Comparison of ENCODE assay signal across 35 mouse cellular contexts in the genomic region with DNA sequence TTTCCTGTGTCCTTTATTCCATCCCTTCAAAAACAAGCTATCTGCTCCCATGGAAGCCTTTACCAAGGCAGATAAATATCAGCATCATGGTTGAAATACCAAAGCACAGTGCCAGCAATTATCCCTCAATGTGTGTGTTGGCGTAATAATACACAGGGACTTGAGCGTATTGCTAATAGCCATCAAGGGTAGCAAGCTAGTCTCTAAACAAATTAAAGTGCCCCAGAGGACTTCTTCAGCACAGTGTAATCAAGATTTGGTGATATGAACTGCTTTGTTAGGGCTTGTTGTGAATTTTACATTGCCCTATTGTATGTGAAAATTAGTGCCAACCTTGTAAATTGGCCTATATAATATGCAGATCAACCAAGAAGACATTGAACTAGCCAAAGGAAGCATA.
"Had no signal": no experiment of that assay in that cellular context is flagged by ENCODE, and none has a peak within 500 bp of the region (broad histone marks: within the 10 kb centered on the region; RNA-seq: fewer than 3 reads in every experiment).

No protein-coding gene starts in this region.

- DNase-seq: heart, postnatal 10 days; heart, postnatal 14 days; heart, postnatal 36 days; heart, postnatal 4 days; kidney, adult 11 months; kidney, adult 18-20 months; kidney, adult 2 months; kidney, adult 8-10 months; kidney, adult 9 months; kidney, postnatal 10 days; kidney, postnatal 14 days; kidney, postnatal 25 days; kidney, postnatal 36 days; kidney, postnatal 4 days; layer of hippocampus, adult 9-11 months; layer of hippocampus, postnatal 36 days had no signal

- H3K36me3 ChIP-seq: heart, embryonic 10.5 days; heart, embryonic 12.5 days; heart, embryonic 13.5 days; heart, embryonic 15.5 days; hindbrain, embryonic 10.5 days; hindbrain, embryonic 12.5 days; hindbrain, embryonic 13.5 days; hindbrain, embryonic 15.5 days; intestine, embryonic 15.5 days; kidney, embryonic 15.5 days had no signal

- H3K9ac ChIP-seq: heart, embryonic 12.5 days; heart, embryonic 13.5 days; heart, embryonic 15.5 days; hindbrain, embryonic 12.5 days; hindbrain, embryonic 13.5 days; hindbrain, embryonic 14.5 days; hindbrain, embryonic 15.5 days; intestine, embryonic 15.5 days; kidney, embryonic 15.5 days had no signal

- H3K9me3 ChIP-seq: heart, embryonic 10.5 days; heart, embryonic 12.5 days; heart, embryonic 13.5 days; heart, embryonic 15.5 days; hindbrain, embryonic 10.5 days; hindbrain, embryonic 12.5 days; hindbrain, embryonic 13.5 days; hindbrain, embryonic 15.5 days; intestine, embryonic 15.5 days; kidney, embryonic 15.5 days had no signal

- H3K4me1 ChIP-seq: heart, embryonic 10.5 days; heart, embryonic 12.5 days; heart, embryonic 13.5 days; heart, embryonic 15.5 days; hindbrain, embryonic 15.5 days; intestine, embryonic 15.5 days; kidney, embryonic 15.5 days had no signal

- H3K4me3 ChIP-seq: heart, embryonic 10.5 days; heart, embryonic 12.5 days; heart, embryonic 13.5 days; heart, embryonic 15.5 days; hindbrain, embryonic 10.5 days; hindbrain, embryonic 12.5 days; hindbrain, embryonic 13.5 days; hindbrain, embryonic 15.5 days; intestine, embryonic 15.5 days; kidney, embryonic 15.5 days; layer of hippocampus, adult 2 months had no signal

- H3K27ac ChIP-seq: heart, embryonic 10.5 days; heart, embryonic 13.5 days; heart, embryonic 15.5 days; hindbrain, embryonic 10.5 days; hindbrain, embryonic 12.5 days; hindbrain, embryonic 13.5 days; hindbrain, embryonic 14.5 days; hindbrain, embryonic 15.5 days; hindbrain, postnatal 0 days; intestine, embryonic 15.5 days; kidney, embryonic 15.5 days; kidney, postnatal 0 days; layer of hippocampus, adult 2 months had no signal

- H3K27me3 ChIP-seq: heart, embryonic 12.5 days; heart, embryonic 13.5 days; heart, embryonic 15.5 days; hindbrain, embryonic 12.5 days; hindbrain, embryonic 13.5 days; hindbrain, embryonic 15.5 days; intestine, embryonic 15.5 days; kidney, embryonic 15.5 days had no signal

- H3K4me2 ChIP-seq: heart, embryonic 11.5 days; heart, embryonic 12.5 days; heart, embryonic 13.5 days; heart, embryonic 15.5 days; hindbrain, embryonic 12.5 days; hindbrain, embryonic 13.5 days; hindbrain, embryonic 14.5 days; hindbrain, embryonic 15.5 days; intestine, embryonic 15.5 days; kidney, embryonic 15.5 days had no signal

- ATAC-seq: hindbrain, embryonic 16.5 days; hindbrain, postnatal 0 days; inflammation-experienced regulatory T-cells, adult 6 months; intestine, embryonic 15.5 days; intestine, embryonic 16.5 days; intestine, postnatal 0 days had no signal
